Mouse (Mus musculus): ENCODE measurements at regions not wholly inside any gene's neighbourhood (a gene's known extent, or its start where the extent isn't known, plus 50 kb on each side); places are given as distances from the start of the nearest gene placed in this dataset.

- no peak for DNase-seq (ENCODE audit: low spot score)
Observed at GRCm38 (mm10) chr1:125149817-125150216, 285.7 kb downstream of the Actr3 start.

- no peak for DNase-seq (ENCODE audit: low spot score)
Observed at GRCm38 (mm10) chr1:125123861-125124260, 311.7 kb downstream of the Actr3 start.

- DNase-seq (ENCODE audit: low spot score), result no peak
Observed at GRCm38 (mm10) chr1:125100596-125100995, 334.9 kb downstream of the Actr3 start.

- DNase-seq (ENCODE audit: low spot score), result no peak
Observed at GRCm38 (mm10) chr1:125084906-125085305, 350.6 kb downstream of the Actr3 start.

DNA sequence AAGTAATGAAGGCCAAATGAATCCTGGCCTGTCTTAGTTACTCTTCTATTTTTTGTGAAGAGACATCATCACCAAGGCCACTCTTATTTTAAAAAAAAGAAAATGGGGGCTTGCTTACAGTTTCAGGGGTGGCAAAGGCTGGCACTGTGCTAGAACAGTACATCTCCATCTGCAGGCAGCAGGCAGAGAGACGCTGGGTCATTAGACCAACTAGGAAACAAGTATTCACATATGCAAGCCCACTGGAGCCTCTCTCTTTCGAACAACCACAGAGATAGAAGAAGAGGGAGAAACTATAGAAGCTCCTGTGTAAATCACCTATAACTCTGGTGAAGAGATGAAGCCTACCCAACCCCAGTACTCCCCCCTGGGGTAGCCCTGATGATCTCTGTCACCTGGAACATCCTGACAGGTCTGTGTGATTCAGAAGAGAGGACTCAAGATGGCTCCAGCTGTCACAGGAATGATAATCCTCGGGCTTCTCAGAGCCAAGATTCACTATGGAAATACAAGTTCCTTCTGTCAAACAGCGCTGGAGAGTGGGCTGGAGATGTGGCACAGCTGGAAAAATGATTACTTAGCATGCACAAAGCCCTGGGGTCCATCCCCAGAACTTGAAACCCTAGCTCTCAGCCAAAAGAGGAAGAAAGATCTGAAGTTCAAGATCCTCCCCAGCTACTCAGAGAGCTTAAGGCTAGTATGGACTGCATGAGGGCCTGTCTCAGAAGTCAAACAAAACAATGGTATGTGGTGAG is 395.8 kb downstream of the Actr3 start:
- no peak for DNase-seq (ENCODE audit: low spot score)

GRCm38 (mm10) chr1:125013301-125013700 is 422.2 kb downstream of the Actr3 start:
- no peak for DNase-seq (ENCODE audit: low spot score)

DNA sequence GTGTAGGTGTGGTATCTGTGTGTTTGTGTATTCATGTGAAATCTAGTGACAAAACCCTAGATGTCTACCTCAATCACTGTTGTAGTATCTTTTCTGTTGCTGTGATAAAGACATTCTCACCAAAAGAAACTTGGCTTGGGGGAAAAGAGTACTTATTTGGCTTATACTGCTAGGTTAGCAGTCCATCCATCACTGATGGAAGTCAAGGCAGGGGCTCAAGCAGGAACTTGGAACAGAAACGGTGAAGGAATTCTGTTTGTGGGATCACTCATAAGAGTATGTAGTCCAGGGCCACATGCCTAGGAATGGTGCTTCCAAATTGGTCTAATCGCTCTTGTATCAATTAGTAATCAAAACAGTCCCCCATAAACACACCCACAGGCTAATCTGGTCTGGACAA is 423.6 kb downstream of the Actr3 start:
- DNase-seq (ENCODE audit: low spot score), result no peak

- no peak for DNase-seq (ENCODE audit: low spot score)
Observed at GRCm38 (mm10) chr1:124997577-124997976, 437.9 kb downstream of the Actr3 start.

DNA sequence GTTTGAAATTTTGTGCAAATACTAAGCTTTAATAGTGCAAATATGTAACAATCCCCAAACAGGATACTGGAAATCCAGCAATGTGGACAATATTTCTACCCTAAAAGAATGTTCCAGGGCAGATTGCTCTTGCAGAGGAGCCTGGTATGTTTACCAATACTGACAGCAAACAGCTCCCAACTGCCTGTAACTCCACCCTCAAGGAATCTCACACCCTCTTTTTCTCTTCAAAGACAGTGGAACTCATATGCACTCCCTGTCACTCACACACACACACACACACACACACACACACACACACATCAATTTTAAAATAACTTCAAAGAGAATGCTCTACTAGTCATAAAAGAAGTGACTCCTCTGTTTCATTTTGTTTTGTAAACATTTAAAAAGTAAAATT is 484.7 kb downstream of the Actr3 start:
- no peak for DNase-seq (ENCODE audit: low spot score)

DNA sequence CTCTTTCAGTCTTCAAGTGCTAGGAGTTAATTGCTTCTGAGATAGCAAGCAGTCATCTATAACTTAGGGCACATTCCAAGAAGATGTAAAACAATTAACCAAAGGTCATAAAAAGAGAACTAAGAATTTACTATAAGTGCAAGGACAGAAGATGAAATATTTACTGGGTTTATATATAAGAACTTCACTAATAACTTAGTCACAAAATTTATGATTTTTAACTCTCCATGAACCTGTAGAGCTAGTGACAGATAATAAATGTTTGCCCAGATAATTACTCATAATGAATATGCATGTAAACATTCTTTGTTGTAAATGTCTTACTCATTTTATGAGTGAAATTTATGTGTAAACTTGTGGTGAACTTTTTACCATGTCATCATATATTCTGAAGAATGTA is 531.2 kb downstream of the Actr3 start:
- DNase-seq (ENCODE audit: low spot score), result no peak

- no peak for DNase-seq (ENCODE audit: low spot score)
Observed at GRCm38 (mm10) chr1:124871148-124871547, 564.4 kb downstream of the Actr3 start.

- no peak for DNase-seq (ENCODE audit: low spot score)
Observed at GRCm38 (mm10) chr1:124866248-124866647, 569.3 kb downstream of the Actr3 start.

DNA sequence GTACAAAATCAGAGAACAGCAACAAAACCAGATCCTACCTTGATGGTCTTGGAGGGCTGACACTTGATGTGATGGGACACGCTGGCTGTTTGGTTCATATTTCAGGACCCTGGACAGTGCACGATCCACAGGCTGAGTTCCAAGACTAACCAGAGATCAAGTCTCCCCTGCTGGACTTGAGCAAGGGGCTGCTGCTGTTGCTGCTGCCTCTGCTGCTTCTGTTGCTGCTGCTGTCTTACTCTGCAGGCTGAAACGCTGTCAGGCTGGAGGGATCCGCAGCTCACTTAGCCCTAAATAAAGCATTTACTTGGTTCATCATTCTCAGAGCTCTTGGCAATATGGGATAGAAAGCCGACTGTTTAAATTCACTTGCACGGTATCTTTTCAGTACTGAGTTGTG is 589.8 kb downstream of the Actr3 start:
- no peak for DNase-seq (ENCODE audit: low spot score)

DNA sequence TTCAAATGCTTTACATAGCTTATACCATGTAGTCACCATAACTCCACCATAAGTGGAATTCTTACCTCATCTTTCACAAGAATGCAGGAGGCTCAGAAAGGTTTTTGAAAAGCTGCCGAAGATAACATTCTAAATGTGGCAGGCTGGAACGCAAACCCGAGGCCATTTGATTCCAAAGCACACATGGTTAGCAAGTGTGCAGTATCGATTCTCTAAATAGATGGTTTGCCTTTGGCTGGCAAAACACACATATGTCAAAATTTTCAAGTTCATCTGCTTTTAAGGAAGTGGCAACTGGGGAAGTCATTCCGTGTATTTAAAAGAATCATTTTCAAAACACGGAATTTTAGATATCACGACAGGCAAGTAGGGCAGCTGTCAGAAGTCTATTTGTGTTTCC is 609.8 kb downstream of the Actr3 start:
- DNase-seq (ENCODE audit: low spot score), result no peak

DNA sequence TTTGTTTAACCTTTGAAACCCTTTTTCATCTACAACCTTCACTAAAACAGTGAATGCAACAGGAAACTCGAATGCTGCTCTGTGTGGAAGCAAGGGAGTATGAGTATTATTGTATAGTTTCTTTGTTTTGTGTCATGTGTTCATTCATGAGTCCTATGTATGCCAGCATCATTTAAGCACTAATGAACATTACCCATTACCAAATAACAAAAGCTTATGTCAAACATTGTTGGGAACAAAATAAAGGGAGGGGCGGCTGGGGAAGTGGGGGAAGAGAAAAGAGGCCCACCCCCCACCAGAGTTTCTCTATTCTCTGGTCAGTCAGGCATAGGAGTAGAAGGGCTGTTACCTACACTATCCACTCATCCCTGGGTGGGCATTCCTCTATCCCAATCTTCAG is 642.5 kb downstream of the Actr3 start:
- no peak for DNase-seq (ENCODE audit: low spot score)

GRCm38 (mm10) chr1:124790646-124791045 is 644.9 kb downstream of the Actr3 start:
- no peak for DNase-seq (ENCODE audit: low spot score)

GRCm38 (mm10) chr1:124790130-124790529 is 645.4 kb downstream of the Actr3 start:
- no peak for DNase-seq (ENCODE audit: low spot score)

- no peak for DNase-seq (ENCODE audit: low spot score)
Observed at GRCm38 (mm10) chr1:124783066-124783465, 652.5 kb downstream of the Actr3 start.

DNA sequence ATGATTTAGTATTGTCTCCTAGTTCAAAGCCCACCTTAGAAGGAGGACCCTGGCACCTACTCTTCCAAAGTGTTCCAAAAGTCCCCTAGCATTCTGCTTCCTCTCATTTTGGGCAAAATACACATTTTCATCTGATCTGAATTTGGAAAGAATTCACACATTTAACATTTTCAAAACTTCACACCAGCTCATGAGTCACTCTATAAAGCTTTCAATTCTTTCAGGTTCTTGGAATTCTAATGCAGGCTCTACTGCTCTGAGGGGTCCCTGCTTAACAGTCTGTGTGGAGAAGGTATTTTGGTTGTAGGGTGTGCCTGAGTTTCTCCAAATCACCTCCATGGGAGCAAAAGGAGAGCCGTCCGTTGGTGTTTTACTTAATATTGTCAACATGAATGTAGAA is 657.8 kb downstream of the Actr3 start:
- DNase-seq (ENCODE audit: low spot score), result no peak

DNA sequence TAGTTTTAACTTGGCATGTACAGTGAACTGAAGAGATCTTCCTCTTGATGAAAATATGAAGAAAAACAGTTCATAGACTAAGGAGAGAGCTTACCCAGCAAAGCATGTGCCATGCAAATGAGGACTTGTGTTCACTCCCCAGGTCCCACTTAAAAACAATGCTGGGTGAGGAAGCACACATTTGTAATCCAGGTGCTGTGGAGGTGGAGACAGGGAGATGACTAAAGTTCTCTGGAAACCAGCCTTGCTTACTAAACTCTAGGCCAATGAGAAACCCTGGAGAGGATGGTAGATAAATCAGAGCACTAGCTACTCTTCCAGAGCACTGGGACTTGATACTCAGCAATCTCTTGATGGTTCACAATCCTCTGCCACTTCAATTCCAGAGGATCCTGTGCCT is 678.8 kb downstream of the Actr3 start:
- DNase-seq (ENCODE audit: low spot score), result no peak

GRCm38 (mm10) chr1:124739777-124740176 is 694.4 kb upstream of the Dpp10 start:
- DNase-seq (ENCODE audit: low spot score), result no peak

- DNase-seq (ENCODE audit: low spot score), result no peak
Observed at GRCm38 (mm10) chr1:124730364-124730763, 685.0 kb upstream of the Dpp10 start.

GRCm38 (mm10) chr1:124718065-124718464 is 672.7 kb upstream of the Dpp10 start:
- DNase-seq (ENCODE audit: low spot score), result peak; percentile 55

DNA sequence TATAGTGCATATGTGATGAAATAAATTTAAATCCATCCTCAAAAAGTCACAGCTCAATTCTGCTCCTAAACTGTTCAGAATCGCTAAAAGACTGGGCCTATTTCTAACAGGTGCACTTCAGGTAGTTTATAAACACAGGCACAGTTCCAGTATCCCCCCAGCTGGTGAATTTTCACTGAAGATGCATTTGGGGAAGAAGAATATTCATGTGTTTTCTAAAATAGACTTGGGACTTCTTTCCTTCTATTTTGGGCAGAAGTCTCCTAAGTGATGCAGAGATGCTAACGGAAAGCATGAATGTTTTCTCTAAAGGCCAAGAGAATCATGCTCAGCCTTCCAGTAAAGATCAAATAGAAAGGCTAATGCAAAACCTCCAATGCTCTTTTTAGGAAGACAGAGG is 660.9 kb upstream of the Dpp10 start:
- peak; percentile 9 for DNase-seq (ENCODE audit: low spot score)
